Mouse (Mus musculus) hindbrain, embryonic 15.5 days (tissue): ENCODE results near the gene Hivep1. TPM values are rescaled to one million over a fixed set of nuclear protein-coding genes. Genes with fewer than 3 reads are reported as not detected.
A peak's percentile ranks its signal among the peaks of the same experiment; 100 is the strongest.

Experiments used
- ATAC-seq: fragments of 200-750 bp; cut with Nextera tagmentation; 2 replicates; pipeline ENCODE4 v1.8.0; 2017; ENCODE audit warnings: low read depth, moderate number of reproducible peaks, moderate TSS enrichment; ENCODE audit not compliant: low FRiP score
- H3K27ac ChIP-seq: fragments of 300-500 bp; sonication (generic); replicated peaks from 2 replicates; pipeline ENCODE4 v1.5.1; 2015; ENCODE audit warnings: mild to moderate bottlenecking, inconsistent platforms
- H3K27me3 ChIP-seq: fragments of 300-500 bp; sonication (generic); 2 replicates; pipeline ENCODE4 v1.6.1; 2015; ENCODE audit warnings: control low read depth, inconsistent platforms
- H3K36me3 ChIP-seq: fragments of 300-500 bp; sonication (generic); 2 replicates; pipeline ENCODE4 v1.6.1; 2015; ENCODE audit warnings: control low read depth, inconsistent platforms
- H3K4me1 ChIP-seq: fragments of 300-500 bp; sonication (generic); replicated peaks from 2 replicates; pipeline ENCODE4 v1.6.1; 2015; ENCODE audit warnings: control low read depth, inconsistent platforms
- H3K4me2 ChIP-seq: fragments of 300-500 bp; sonication (generic); 2 replicates; pipeline ENCODE4 v1.6.1; 2015; ENCODE audit warnings: moderate library complexity, mild to moderate bottlenecking, inconsistent platforms
- H3K4me3 ChIP-seq: fragments of 300-500 bp; sonication (generic); 2 replicates; pipeline ENCODE4 v1.5.1; 2015; ENCODE audit warnings: mild to moderate bottlenecking, inconsistent platforms
- H3K9ac ChIP-seq: fragments of 300-500 bp; sonication (generic); 2 replicates; pipeline ENCODE4 v1.6.1; 2015; ENCODE audit warnings: inconsistent platforms
- H3K9me3 ChIP-seq: fragments of 300-500 bp; sonication (generic); 2 replicates; pipeline ENCODE4 v1.6.1; 2016; ENCODE audit warnings: control low read depth, inconsistent platforms
- WGBS: fragments of 180-500 bp; shearing (Covaris S2); methylation state at CpG from one replicate; pipeline ENCODE4 v1.1.7; 2015; 5-methylcytosine and 5-hydroxymethylcytosine counted together
- polyA plus RNA-seq: library from polyadenylated mRNA; unstranded; fragments of >200 nt; fragmentation: Nextera tagmentation; extraction: Ambion mirVana; gene quantifications from 2 replicates; pipeline ENCODE4 v1.2.1, GENCODE M21; 2015

Hivep1 gene
- polyA plus RNA-seq, 1 experiment from 2014 or later: 16.6 TPM

GRCm38 (mm10) chr13:42182635-42183034 is 130.8 kb downstream of the Hivep1 start:
- Histone ChIP-seq H3K36me3 (peaks cover 28% of the 10 kb centered on the region), H3K27me3 (no peaks in the 10 kb centered on the region), H3K27ac (no peak overlapping the region), H3K4me2 (no peak overlapping the region), H3K9ac (no peak overlapping the region), H3K9me3 (no peaks in the 10 kb centered on the region), H3K4me1 (no peaks in the 10 kb centered on the region), H3K4me3 (no peak overlapping the region)
- ATAC-seq: no peak
- 84% methylated on average over 5 of the region's 5 CpGs for WGBS

GRCm38 (mm10) chr13:42184131-42184530 is 132.3 kb downstream of the Hivep1 start:
- H3K9ac ChIP-seq: no peak overlapping the region
- no peak overlapping the region for H3K27ac ChIP-seq
- H3K4me1 ChIP-seq: no peaks in the 10 kb centered on the region
- no peaks in the 10 kb centered on the region for H3K9me3 ChIP-seq
- no peak overlapping the region for H3K4me3 ChIP-seq
- ATAC-seq: peak; percentile 42; the same call in 1 of the 2 replicates
- no peak overlapping the region for H3K4me2 ChIP-seq
- WGBS: 95% methylated on average over 17 of the region's 17 CpGs
- no peaks in the 10 kb centered on the region for H3K27me3 ChIP-seq
- H3K36me3 ChIP-seq: peaks cover 28% of the 10 kb centered on the region

- no peaks in the 10 kb centered on the region for H3K36me3 ChIP-seq
- H3K27ac ChIP-seq: no peak overlapping the region
- peaks cover 6% of the 10 kb centered on the region for H3K4me1 ChIP-seq
- no peak overlapping the region for H3K4me3 ChIP-seq
- H3K9me3 ChIP-seq: no peaks in the 10 kb centered on the region
- H3K9ac ChIP-seq: no peak overlapping the region
- ATAC-seq: peak; percentile 61; the same call in 1 of the 2 replicates
- 14% methylated on average over 9 of the region's 9 CpGs for WGBS
- peak overlapping the region; percentile 13; the same call in 1 of the 2 replicates for H3K4me2 ChIP-seq
- no peaks in the 10 kb centered on the region for H3K27me3 ChIP-seq
Observed at GRCm38 (mm10) chr13:42193016-42193415, 141.2 kb downstream of the Hivep1 start.

GRCm38 (mm10) chr13:42195671-42196070 is 143.8 kb downstream of the Hivep1 start:
- ATAC-seq: no peak
- no peak overlapping the region for H3K27ac ChIP-seq
- no peak overlapping the region for H3K4me3 ChIP-seq
- no peak overlapping the region for H3K4me2 ChIP-seq
- no peaks in the 10 kb centered on the region for H3K27me3 ChIP-seq
- H3K4me1 ChIP-seq: peaks cover 6% of the 10 kb centered on the region
- no peak overlapping the region for H3K9ac ChIP-seq
- H3K9me3 ChIP-seq: no peaks in the 10 kb centered on the region
- 90% methylated on average over 7 of the region's 7 CpGs for WGBS
- no peaks in the 10 kb centered on the region for H3K36me3 ChIP-seq

- no peaks in the 10 kb centered on the region for H3K27me3 ChIP-seq
- H3K4me2 ChIP-seq: no peak overlapping the region
- H3K9ac ChIP-seq: no peak overlapping the region
- no peaks in the 10 kb centered on the region for H3K36me3 ChIP-seq
- WGBS: 98% methylated on average over 2 of the region's 2 CpGs
- H3K9me3 ChIP-seq: no peaks in the 10 kb centered on the region
- ATAC-seq: no peak
- peaks cover 5% of the 10 kb centered on the region for H3K4me1 ChIP-seq
- no peak overlapping the region for H3K27ac ChIP-seq
- H3K4me3 ChIP-seq: no peak overlapping the region
Observed at GRCm38 (mm10) chr13:42197656-42198055, 145.8 kb downstream of the Hivep1 start.

- Histone ChIP-seq H3K9me3 (no peaks in the 10 kb centered on the region), H3K4me3 (no peak overlapping the region), H3K27me3 (no peaks in the 10 kb centered on the region), H3K4me2 (no peak overlapping the region), H3K36me3 (no peaks in the 10 kb centered on the region), H3K27ac (no peak overlapping the region), H3K9ac (no peak overlapping the region), H3K4me1 (no peaks in the 10 kb centered on the region)
- 88% methylated on average over 6 of the region's 6 CpGs for WGBS
- ATAC-seq: no peak
Observed at GRCm38 (mm10) chr13:42213556-42213955, 161.7 kb downstream of the Hivep1 start.

- Histone ChIP-seq H3K9me3 (no peaks in the 10 kb centered on the region), H3K4me3 (no peak overlapping the region), H3K27ac (no peak overlapping the region), H3K4me1 (no peaks in the 10 kb centered on the region), H3K27me3 (no peaks in the 10 kb centered on the region), H3K36me3 (no peaks in the 10 kb centered on the region), H3K9ac (no peak overlapping the region), H3K4me2 (no peak overlapping the region)
- ATAC-seq: no peak
- 94% methylated on average over 7 of the region's 7 CpGs for WGBS
Observed at GRCm38 (mm10) chr13:42222401-42222800, 170.6 kb downstream of the Hivep1 start.

GRCm38 (mm10) chr13:42228849-42229248 is 177.0 kb downstream of the Hivep1 start:
- Histone ChIP-seq H3K9ac (no peak overlapping the region), H3K4me2 (no peak overlapping the region), H3K9me3 (no peaks in the 10 kb centered on the region), H3K4me3 (no peak overlapping the region), H3K36me3 (no peaks in the 10 kb centered on the region), H3K27me3 (no peaks in the 10 kb centered on the region), H3K27ac (no peak overlapping the region), H3K4me1 (no peaks in the 10 kb centered on the region)
- no peak for ATAC-seq
- 92% methylated on average over 10 of the region's 10 CpGs for WGBS

- no peak for ATAC-seq
- Histone ChIP-seq H3K27me3 (no peaks in the 10 kb centered on the region), H3K4me3 (no peak overlapping the region), H3K9me3 (no peaks in the 10 kb centered on the region), H3K36me3 (no peaks in the 10 kb centered on the region), H3K4me1 (no peaks in the 10 kb centered on the region), H3K4me2 (no peak overlapping the region), H3K27ac (no peak overlapping the region), H3K9ac (no peak overlapping the region)
- WGBS: 82% methylated on average over 9 of the region's 9 CpGs
Observed at GRCm38 (mm10) chr13:42233741-42234419, 182.1 kb downstream of the Hivep1 start.

GRCm38 (mm10) chr13:42238520-42238919 is 186.7 kb downstream of the Hivep1 start:
- no peak for ATAC-seq
- H3K4me3 ChIP-seq: no peak overlapping the region
- H3K9ac ChIP-seq: no peak overlapping the region
- no peak overlapping the region for H3K4me2 ChIP-seq
- no peaks in the 10 kb centered on the region for H3K4me1 ChIP-seq
- no peaks in the 10 kb centered on the region for H3K9me3 ChIP-seq
- no peaks in the 10 kb centered on the region for H3K27me3 ChIP-seq
- no peaks in the 10 kb centered on the region for H3K36me3 ChIP-seq
- WGBS: 96% methylated on average over 3 of the region's 3 CpGs
- H3K27ac ChIP-seq: no peak overlapping the region

GRCm38 (mm10) chr13:42242131-42242530 is 190.3 kb downstream of the Hivep1 start:
- Histone ChIP-seq H3K9me3 (no peaks in the 10 kb centered on the region), H3K4me1 (peaks cover 6% of the 10 kb centered on the region), H3K27me3 (no peaks in the 10 kb centered on the region), H3K4me2 (no peak overlapping the region), H3K36me3 (no peaks in the 10 kb centered on the region), H3K4me3 (no peak overlapping the region), H3K27ac (no peak overlapping the region), H3K9ac (no peak overlapping the region)
- no peak for ATAC-seq
- 64% methylated on average over 3 of the region's 3 CpGs for WGBS
